Mouse (Mus musculus) layer of hippocampus, adult 11-12 months (tissue): ENCODE measurements around the gene E2f2.

Experiments
- DNase-seq: peaks from one replicate; pipeline ENCODE4 v3.0.0; 2022; ENCODE audit warnings: low spot score

The E2f2 gene

DNA sequence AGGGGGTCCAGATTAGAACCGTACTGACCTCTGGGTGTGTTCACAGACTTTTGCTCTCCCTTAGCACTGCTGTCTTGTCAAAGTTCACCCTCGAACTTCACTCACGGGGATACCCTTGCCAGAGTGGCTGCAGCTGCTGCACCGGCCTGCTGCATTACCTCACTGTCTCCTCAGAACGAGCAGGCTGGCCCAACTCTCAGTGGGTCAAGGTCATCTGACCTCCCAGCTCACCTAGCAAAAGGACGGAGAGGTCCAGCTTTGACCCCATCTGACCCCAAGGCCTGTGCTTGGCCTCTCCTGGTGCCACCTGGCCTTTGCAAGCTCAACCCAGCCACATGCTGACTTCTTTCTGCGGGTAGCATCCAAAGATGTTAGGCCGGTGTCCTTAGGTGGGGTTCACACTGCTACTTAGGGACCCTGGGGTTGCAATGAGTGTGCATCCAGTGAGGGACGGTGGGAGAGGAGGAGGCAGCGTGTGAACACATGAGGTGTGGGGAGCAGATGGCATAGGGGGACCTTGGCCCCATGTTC is 3.9 kb downstream of the E2f2 start:
- no peak for DNase-seq

DNA sequence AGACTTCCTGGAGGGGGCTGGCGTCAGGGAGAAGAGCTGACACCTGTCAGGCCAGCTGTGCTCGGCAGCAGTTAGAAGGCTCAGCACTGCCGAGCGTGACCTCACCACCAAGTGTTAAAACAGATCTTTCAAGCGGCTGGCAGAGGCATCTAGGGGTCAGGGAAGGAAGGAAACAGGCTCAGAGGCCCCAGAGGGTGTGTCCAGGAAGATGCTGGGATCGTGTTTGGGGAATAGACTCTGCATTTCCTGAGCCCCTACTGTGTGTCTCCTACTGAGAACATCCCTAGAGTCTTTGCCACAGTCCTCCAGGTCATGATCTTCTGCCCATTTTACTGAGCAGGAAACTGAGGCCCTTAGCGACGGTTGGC is 5.0 kb downstream of the E2f2 start:
- DNase-seq: no peak

DNA sequence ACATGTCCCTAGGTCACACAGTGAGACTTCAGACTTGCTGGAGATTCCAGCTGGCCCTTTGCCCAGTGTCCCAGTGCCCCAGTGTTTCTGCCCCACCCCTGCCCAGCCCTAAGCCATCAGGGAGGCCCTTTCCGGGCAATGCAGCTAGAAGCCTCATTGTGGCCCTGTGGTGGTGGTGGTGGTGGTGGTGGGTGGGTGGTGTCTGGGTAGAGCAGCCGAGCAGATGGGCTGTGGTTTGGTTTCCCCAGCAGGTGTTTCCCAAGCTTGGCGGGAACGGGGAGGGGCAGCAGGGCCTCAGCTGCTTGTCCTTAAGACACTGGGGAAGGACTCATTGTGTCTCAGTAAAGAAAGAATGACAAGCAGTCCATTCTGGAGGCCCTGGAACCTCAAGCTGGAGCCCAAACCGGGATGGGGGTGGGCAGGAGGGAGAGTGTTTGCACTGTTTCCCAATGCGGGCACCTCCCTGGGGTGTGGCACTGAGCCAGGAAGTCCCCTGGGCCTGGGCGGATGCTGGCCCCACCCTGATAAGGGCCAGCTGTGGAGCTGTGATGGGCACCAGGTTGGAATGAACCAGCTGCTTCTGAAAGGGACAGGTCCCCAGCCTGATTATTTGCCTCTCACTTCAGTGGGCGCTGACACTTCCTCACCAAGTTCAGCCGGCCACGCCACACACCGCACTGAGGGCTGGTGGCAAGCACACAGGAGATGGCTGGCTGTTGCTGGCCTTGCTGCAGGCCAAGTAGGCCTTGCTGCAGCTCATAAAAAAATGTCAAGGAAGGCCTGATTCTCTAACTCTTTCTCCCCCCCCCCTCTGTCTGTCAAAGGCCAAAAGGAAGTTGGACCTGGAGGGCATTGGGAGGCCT is 5.6 kb downstream of the E2f2 start:
- DNase-seq: no peak

DNA sequence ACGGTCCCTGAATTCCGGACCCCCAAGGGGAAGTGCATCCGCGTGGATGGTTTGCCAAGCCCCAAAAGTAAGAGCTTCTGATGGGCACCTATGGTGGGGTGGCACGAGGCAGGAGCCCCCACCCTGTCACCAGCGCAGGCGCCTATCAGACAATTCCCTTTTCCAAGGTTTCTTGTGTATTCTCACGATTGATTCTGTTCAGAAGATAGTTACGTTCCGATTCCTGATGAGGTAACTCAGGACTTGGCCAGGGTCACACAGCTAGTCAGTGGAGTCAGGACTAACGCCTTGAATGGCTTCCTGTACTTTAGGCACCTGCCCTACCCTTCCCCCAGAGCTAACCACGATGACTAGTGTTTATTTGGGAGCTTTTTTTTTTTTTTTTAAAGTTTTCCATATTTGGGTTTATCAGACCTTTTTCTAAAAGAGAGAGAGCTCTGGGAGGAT is 6.3 kb downstream of the E2f2 start:
- DNase-seq: no peak

DNA sequence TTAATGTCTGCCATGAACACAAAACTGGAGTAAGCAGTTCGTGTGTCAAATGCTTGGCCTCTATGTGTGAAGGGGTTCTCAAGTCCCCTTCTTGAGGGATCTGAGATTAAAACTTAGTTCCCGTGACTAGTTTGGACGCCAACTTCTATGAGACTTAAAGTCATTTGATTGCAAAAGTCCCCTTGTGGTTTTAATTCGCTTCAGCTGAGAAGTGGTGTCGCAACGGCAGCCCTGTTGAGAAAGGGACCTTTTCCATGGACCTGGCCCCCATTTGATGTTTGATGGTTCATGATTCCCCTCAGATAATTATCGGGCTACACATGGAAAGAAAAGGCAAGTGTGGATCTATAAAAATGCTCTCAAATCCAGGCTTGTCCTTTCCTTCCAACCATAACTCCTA is 7.3 kb downstream of the E2f2 start:
- DNase-seq: no peak

DNA sequence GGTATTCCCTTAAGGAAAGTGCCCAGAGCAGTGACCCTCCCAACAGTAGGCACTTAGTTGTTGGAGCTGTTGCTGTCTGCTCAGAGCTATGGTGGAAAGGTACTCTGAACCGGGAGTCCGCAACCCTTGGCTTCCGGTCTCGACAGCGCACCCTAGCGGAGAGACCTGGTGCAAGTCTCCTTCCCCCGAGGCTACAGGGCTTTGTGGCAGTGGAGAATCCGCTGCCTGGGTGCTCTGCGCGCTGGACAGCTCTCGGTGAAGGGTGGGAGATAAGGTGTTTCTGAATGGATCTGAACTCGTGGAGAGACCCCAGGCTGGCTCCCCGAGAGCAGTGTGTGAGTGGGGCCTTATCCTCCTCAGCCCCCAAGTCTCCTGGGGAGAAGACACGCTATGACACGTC is 7.8 kb downstream of the E2f2 start:
- peak; percentile 84 for DNase-seq

DNA sequence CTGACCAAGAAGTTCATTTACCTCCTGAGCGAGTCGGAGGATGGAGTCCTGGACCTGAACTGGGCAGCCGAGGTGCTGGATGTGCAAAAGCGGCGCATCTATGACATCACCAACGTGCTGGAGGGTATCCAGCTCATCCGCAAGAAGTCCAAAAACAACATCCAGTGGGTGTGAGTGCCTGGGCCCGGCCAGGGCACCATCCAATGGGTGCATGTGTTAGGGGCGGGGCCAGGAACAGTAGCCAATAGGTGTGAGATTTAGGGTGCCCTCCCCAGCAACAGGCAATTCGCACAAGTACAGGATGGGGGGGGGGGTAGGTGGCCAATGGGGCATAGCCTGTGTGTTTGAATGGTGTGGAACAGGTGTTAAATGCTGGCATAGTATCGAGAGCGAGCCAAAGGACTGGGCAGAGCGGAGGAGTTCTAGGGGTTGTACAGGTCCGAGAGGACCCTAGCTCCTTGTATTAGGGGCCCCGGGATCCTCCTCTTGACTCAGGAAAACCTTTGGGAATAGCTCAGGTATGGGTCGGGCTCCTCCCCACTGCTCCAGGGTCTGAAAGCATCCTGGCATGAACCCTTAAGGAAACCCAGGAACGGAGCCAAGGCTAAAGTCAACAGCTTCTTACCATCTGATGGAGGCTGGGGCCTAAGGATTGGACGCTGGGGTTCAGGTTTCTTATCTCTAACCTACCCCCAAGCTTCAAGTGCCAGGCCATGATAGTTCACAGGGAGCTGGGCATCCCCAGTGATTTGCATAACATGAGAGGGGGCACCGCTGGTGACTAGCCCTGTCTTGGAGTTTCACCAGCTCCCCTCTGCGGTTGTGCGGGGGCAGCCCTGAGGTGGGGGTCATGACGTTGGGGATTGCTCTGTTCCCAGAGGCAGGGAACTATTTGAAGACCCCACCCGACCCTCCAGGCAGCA is 8.5 kb downstream of the E2f2 start:
- DNase-seq: peak; percentile 78

DNA sequence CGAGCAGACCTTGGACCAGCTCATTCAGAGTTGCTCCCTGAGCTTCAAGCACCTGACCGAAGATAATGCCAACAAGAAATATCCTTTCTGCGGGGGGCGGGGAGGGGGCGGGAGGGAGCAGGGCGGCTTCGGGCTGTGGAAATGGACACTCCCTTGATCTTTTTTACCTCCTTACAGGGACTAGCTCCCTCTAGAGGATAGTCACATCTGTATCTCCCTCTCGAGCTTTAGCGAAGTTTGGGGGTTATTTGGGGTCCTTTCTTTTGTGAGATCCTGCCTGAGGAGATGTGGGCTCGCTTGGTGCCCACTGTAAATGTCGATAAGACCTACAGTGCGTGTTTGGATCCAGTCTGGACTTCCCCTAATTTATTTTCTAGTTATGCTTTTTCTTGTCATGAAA is 9.2 kb downstream of the E2f2 start:
- DNase-seq: no peak

DNA sequence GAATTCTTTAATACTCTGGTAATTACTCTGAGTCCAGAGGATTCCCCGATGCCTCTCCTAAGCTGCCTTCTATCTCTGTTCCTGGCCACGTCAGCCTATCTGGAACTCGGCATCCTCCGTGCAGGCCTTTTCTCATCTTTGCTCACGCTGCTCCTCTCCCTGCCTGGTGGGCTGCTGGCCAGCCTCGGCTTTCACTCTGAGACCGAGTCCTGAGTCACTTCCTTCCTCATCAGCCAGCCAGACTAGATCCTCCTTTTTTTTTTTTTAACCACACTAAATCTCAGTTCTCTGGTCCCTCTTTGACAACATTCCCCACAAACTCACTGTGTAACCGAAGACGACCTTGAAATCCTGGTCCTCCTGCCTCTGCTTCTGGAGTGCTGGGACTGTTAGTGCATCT is 13.2 kb downstream of the E2f2 start:
- peak; percentile 55 for DNase-seq

DNA sequence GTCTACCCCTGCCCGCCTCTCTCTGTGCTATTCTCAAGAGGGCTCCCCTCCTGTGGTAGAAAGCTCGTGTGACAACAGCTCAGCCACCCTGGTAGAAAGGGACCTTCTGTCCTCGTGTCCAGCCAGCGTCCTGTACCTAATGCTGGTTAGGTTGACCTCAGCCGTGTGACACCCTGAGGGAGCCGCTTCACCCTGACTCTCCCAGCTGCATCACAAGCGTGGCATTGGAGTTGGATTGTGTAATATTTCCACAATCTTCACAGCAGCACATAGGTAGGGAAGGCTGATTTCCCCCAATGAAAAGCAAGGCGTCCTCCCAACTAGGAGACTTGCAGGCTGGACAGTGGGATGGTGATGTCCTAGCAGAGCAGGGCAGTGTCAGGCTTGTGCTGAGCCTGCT is 14.1 kb downstream of the E2f2 start:
- no peak for DNase-seq

DNA sequence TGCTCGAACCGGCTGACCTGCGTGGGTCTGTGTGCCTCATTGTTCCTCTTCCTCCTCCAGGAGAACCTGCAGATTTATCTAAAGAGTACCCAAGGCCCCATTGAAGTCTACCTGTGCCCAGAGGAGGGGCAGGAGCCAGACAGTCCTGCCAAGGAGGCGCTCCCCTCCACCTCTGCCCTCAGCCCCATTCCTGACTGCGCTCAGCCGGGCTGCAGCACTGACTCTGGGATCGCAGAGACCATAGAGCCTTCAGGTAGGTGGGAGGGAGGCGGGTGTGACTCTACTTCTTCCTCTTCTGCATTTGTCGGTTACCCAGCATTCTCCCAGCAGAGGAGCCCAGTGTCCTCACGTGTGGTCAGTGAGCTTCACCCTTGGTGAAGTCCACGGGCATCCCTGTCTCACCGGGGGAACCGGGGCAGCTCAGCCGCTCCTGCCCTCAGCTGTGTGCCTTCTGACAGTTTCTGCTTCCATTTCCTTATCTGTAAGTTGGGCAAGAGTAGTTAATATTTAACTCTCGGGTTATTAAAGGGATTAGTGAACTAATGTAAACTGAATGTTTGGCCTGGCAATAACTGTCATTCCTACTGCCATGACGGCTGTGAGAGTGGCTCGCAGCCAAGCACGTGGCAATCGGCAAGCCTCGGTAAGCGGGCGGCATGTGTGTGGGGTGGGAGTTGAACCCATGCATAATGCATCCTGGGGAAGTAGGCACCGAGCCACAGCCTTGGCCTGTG is 14.7 kb downstream of the E2f2 start:
- no peak for DNase-seq

DNA sequence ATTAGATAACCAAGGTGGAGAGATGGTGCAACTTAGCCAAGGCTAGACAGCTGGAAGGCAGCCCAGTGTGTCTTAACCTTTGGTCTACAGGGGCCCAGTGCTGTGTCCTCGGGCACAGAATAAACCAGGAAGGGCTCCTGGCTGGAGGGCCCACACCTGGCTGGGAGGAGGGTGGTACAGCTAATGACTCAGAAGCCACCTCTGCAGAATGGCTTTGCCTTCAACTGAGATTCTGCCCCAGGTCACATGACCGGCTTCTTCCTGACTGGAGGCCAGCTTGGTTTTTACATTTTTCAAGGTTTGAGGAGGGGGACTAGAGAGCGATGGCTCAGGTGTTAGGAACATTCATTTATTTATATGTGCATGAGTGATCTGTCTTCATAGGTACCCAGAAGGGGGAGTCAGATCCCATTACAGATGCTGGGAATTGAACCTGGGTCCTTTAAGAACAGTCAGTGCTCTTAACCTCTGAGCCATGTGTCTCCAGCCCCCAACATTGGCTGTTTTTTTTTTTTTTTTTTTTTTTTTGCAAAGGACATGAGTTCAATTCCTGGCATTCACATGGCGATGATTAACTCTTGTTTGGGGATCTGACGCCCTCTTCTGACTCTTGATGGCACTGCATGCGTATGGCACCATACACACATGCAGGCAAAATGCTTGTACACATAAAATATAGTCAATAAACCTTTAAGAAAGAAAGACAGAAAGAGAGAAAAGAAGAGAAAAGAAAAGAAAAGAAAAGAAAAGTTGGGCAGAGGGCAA is 17.0 kb downstream of the E2f2 start:
- DNase-seq: no peak

DNA sequence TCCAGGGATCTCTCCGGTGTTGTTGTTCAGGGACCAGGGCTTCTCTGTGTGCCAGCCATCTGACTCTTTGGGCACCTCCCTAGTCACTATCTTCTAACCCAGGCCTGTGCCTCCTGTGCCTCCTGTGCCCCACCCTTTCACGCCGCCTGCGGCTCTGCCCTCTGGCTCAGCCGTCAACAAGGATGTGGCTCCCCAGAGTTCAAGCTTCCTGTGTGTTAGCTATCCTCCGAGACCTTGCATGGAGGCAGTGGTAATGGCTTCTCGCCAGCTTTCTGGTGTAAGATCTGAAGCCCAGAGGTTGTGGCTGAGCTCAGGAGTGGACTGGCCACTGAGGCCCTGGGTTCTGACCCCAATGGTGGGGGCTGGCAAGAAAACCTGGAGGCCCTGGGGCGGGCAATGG is 17.7 kb downstream of the E2f2 start:
- DNase-seq: no peak

DNA sequence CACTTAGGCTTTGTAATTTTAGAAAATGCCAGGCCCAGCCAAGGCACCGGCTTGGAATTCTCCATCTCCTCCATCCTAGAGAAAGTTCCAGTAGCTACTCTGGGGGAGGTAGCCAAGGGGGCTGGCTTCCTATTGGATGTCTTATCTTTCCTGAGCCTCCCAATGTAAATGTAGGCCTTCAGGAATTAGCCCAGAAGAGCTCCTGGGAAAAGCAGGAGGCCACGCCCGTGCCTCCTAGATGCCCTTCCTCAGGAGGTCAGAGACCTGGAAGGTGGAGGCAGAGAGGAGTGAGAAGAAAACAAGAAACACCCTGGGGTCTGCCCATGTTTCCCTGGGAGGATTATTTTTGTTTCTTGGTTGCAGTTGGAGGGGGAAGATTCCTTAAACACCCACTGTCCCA is 21.4 kb downstream of the E2f2 start:
- DNase-seq: no peak

DNA sequence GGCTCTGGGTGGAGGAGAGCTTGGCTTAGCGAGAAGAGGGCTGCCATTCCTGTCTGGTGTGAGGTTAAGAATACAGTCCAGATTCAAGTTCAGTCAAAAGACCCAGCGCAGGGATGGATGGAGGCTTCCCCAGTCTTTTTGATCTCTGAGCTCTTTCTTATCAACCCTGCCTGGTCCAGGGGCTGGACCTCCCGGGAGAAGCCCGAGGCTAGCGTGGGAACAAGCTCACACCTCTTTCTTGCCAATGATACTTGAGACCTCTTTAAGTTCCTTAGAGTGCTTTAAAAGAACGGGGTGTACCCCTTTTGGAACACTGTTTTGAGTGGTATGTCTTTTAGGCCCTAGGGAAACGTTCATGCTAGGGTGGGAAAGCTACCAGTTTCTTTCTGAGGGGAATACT is 22.8 kb downstream of the E2f2 start:
- DNase-seq: no peak

DNA sequence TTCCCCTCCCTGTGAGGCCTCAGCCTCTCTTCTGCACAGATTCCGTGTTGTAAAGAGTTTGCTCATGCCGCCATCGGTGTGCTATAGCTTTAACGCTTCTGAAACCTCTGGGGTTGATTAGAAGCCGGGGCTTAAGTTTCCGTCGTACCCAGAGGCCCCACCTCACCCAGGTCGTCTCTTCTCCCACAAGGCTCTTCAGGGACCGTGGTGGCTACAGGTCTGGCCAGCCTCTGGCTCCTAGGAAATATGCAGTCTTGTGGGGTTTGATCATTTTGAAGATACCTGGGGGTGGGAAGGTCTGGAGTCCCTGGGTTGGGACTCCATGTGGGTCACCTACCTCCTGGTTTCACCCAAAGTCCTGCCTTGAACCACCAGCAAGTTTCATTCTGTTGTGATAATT is 23.4 kb downstream of the E2f2 start:
- DNase-seq: no peak

DNA sequence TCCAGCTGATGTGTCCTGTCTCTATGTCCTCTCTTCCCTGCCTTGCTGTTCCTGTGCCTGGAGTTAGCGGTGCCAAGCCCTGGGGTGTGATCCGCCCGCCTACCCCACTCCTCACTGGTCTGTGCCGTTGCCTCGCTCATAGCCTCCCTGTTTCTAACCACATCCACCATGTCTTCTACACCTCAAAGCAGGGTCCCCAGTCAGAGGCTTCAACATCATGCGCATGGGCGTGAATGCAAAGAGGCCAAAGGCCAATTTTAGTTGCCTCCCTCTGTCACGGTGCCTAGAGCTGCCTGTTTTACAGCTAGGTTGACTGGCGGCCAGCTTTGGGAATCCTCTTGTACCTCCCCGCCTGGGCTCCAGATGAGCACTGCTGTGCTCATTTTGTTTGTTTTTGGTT is 24.0 kb downstream of the E2f2 start:
- no peak for DNase-seq

DNA sequence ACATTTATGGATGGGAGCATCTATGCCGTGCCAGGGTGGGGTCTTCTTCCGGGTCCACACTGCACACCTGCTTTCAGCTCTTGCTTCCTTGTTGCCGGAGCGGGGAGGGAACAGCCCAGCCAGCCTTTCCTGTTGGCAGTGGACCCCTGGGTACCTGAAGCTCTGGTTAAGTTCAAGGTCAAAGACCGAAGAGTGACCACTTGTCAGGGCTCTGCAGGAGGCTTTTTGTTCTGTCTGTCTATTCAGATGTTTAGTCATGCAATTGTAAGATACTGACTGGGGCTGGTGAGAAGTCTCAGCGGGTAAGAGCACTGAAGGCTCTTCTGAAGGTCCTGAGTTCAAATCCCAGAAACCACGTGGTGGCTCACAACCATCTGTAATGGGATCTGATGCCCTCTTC is 26.7 kb downstream of the E2f2 start:
- no peak for DNase-seq

DNA sequence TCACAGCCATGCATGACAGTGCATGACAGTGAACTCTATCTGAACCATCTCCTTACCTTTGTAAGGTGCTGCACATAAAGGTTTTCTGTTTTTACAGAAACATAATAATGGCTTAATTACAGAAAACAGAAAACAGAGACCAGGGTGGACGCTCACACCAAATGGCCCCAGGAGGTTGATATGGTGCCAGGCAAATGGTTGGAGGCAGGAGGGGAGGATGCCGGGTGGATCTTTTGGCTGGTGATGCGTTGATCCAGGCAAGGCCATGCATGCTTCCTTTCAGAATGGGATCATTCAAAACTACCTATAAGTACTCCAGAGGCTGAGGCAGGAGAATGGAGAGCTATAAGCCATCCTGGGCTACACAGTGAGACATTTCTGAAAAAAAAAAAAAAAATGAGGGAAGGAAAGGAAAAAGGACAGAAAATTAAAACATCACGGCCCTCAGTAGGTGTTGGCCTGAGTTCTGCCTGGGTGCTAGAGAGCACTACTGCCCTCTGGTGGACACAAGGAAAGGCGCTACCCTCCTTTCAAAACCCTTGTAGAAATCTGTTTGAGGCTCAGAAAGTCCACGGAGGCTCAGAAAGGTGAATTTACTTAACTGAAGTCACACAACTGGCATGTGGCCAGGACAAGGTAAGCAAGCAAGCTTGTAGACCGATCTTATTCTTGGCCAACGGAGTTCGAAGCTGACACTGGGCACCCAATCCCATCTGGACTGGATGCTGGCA is 27.5 kb downstream of the E2f2 start:
- peak; percentile 48 for DNase-seq

DNA sequence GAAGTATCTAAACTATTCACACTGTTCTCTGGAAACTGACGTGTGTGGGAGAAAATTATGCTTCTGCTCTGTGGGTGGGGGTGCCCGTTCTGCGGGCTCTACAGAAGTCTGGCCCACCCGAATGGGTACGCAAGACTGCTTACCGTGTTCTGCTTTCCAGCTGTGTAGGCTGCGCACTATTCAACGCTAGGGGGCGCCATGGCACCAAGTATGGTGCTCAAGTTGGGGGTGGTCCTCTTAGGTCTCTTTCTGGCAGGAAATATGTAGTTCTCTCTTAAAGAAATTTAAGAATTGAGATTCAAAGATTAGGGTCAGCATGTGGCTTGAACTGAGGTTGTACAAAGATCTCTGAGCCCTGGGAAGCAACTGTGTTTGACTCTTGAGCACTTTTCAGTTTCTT is 30.3 kb downstream of the E2f2 start:
- DNase-seq: peak; percentile 71

DNA sequence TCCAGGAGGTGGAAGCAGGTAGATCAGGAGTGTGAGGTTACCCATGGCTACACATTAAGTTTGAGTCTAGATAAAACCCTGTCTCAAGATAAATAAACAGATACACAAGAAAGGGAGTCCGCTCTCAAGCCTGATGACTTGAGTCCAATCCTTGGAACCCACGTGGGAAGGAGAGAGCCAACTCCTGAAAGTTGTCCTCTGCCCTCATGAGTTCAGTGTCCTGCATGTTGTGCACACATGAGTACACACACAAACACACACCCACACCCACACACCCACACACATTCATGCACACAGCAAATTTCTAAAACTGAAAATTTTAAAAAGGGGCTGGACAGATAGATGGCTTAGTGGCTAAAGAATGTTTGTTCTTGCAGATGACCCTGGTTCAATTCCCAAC is 32.6 kb downstream of the E2f2 start:
- DNase-seq: no peak
